Mouse (Mus musculus): ENCODE data around the gene Siah2. TPM values are rescaled to one million over a fixed set of nuclear protein-coding genes. Genes with fewer than 3 reads are reported as not detected.

Gene Siah2
- polyA plus RNA-seq, 2 experiments: 7.5 to 12.2 TPM

DNA sequence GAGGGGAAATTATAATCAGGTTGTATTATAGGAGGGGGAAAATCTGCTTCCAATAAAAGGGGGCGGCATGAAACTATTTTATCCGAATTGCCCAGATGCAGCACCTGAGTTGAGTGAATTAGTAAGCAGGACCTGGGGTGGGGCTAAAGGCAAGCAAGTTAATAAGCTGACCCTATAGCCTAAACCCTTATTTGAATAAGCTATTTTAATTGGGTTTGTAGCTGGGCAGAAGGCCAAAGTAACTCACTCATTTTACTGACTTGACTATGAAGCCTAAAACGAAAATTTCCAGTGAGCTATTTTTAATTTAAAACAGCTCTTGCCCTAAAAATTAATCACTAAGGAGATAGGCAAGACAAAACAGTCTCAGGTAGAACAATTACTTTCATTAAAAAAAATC is 2.5 kb downstream of the Siah2 start:
- no peak for ATAC-seq (ENCODE audit: low FRiP score, low read depth)
- DNase-seq (ENCODE audit: low spot score): peak; percentile 56
- Histone ChIP-seq H3K4me1 (ENCODE audit: control insufficient read depth, insufficient read depth, low read length) (peaks cover 27% of the 10 kb centered on the region), H3K9ac (ENCODE audit: low read depth, low read length, severe bottlenecking) (no peak overlapping the region), H3K9me3 (ENCODE audit: control insufficient read depth, low read length) (no peaks in the 10 kb centered on the region), H3K36me3 (ENCODE audit: control insufficient read depth, insufficient read depth, low read length) (no peaks in the 10 kb centered on the region), H3K4me3 (replicated peaks; ENCODE audit: low read length) (peak overlapping the region; percentile 82), H3K27me3 (ENCODE audit: control insufficient read depth, insufficient read depth, low read length) (0 out of 2 replicates have a peak, but pooled peaks cover 3% of the 10 kb centered on the region), H3K4me2 (replicated peaks; ENCODE audit: low read depth, low read length, severe bottlenecking) (peak overlapping the region; percentile 85), H3K27ac (replicated peaks; ENCODE audit: low read depth, low read length) (no peak overlapping the region)
- TF ChIP-seq POLR2A (IDR thresholded peaks at IDR 0.05; ENCODE audit: borderline replicate concordance, extremely low read depth, insufficient read depth, insufficient read length): no peak
- 22% methylated on average over 3 of the region's 3 CpGs for WGBS

DNA sequence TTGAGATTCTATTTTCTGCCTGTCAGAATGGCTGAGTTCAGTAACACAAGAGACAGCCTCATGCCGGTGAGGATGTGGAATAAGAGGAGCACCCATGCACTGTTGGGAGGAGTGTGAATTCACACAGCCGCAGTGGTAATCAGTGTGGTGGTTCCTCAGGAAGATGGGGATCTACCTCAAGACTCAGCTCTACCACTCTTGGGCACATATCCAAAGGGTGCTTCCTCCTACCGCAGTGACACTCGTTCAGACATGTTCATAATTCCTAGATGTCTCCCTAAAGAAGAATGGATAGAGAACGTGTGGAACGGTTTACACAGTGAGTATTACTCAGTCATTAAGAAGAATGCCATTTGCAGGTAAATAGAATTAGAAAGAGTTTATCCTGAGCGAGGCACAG is 3.1 kb downstream of the Siah2 start:
- no peaks in the 10 kb centered on the region for H3K36me3 ChIP-seq (ENCODE audit: control insufficient read depth, insufficient read depth, low read length)
- no peak for ATAC-seq (ENCODE audit: low FRiP score, low read depth)
- no peak for DNase-seq (ENCODE audit: low spot score)
- peak overlapping the region; percentile 85 for H3K4me2 ChIP-seq (replicated peaks; ENCODE audit: low read depth, low read length, severe bottlenecking)
- H3K9me3 ChIP-seq (ENCODE audit: control insufficient read depth, low read length): no peaks in the 10 kb centered on the region
- peaks cover 27% of the 10 kb centered on the region for H3K4me1 ChIP-seq (ENCODE audit: control insufficient read depth, insufficient read depth, low read length)
- no peak overlapping the region for H3K9ac ChIP-seq (ENCODE audit: low read depth, low read length, severe bottlenecking)
- H3K27me3 ChIP-seq (ENCODE audit: control insufficient read depth, insufficient read depth, low read length): 0 out of 2 replicates have a peak, but pooled peaks cover 3% of the 10 kb centered on the region
- peak overlapping the region; percentile 18; the same call in 1 of the 2 replicates for H3K4me3 ChIP-seq (replicated peaks; ENCODE audit: low read length)
- 68% methylated on average over 7 of the region's 7 CpGs for WGBS
- no peak for TF ChIP-seq POLR2A (IDR thresholded peaks at IDR 0.05; ENCODE audit: borderline replicate concordance, extremely low read depth, insufficient read depth, insufficient read length)
- no peak overlapping the region for H3K27ac ChIP-seq (replicated peaks; ENCODE audit: low read depth, low read length)

DNA sequence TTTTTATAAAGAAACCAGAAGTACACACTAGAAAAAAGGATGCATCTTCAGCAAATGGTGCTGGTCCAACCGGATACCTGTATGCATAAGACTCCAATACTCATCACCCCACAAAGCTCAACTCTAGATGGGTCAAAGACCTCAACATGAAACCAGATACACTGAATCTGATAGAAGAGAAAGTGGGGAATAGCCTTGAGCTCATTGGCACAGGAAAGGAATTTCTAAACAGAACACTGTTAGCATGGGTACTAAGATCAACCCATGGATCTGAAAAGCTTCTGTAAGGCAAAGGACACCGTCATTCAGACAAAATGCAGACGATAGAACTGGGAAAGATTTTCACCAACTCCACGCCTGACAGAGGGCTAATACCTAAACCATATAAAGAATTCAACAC is 3.6 kb downstream of the Siah2 start:
- 89% methylated on average over 4 of the region's 4 CpGs for WGBS
- H3K4me2 ChIP-seq (replicated peaks; ENCODE audit: low read depth, low read length, severe bottlenecking): no peak overlapping the region
- TF ChIP-seq POLR2A (IDR thresholded peaks at IDR 0.05; ENCODE audit: borderline replicate concordance, extremely low read depth, insufficient read depth, insufficient read length): no peak
- H3K36me3 ChIP-seq (ENCODE audit: control insufficient read depth, insufficient read depth, low read length): no peaks in the 10 kb centered on the region
- no peaks in the 10 kb centered on the region for H3K9me3 ChIP-seq (ENCODE audit: control insufficient read depth, low read length)
- H3K27me3 ChIP-seq (ENCODE audit: control insufficient read depth, insufficient read depth, low read length): 0 out of 2 replicates have a peak, but pooled peaks cover 3% of the 10 kb centered on the region
- no peak overlapping the region for H3K9ac ChIP-seq (ENCODE audit: low read depth, low read length, severe bottlenecking)
- ATAC-seq (ENCODE audit: low FRiP score, low read depth) (no peak), DNase-seq (ENCODE audit: low spot score) (no peak)
- peaks cover 27% of the 10 kb centered on the region for H3K4me1 ChIP-seq (ENCODE audit: control insufficient read depth, insufficient read depth, low read length)
- H3K27ac ChIP-seq (replicated peaks; ENCODE audit: low read depth, low read length): no peak overlapping the region
- no peak overlapping the region for H3K4me3 ChIP-seq (replicated peaks; ENCODE audit: low read length)

DNA sequence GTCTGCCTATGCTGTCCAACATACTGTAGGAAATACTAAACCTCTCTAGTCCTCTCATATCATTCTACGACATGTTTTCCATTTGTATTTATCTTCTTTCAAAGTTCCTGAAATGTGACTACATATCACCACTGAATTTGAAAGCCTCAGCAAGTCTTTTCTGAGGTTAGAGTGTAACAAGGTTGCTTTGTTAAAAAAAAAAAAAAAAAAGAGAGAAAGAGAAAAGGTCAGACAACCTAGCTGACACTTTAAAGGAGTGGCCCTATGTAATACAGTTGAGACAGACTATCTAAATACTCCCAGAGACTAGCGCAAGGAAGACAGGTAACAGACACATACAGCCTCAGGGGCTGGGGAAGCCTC is 5.3 kb downstream of the Siah2 start:
- ATAC-seq (ENCODE audit: low FRiP score, low read depth) (no peak), DNase-seq (ENCODE audit: low spot score) (no peak)
- TF ChIP-seq POLR2A (IDR thresholded peaks at IDR 0.05; ENCODE audit: borderline replicate concordance, extremely low read depth, insufficient read depth, insufficient read length): no peak
- H3K9ac ChIP-seq (ENCODE audit: low read depth, low read length, severe bottlenecking): no peak overlapping the region
- no peak overlapping the region for H3K4me2 ChIP-seq (replicated peaks; ENCODE audit: low read depth, low read length, severe bottlenecking)
- H3K36me3 ChIP-seq (ENCODE audit: control insufficient read depth, insufficient read depth, low read length): no peaks in the 10 kb centered on the region
- H3K4me1 ChIP-seq (ENCODE audit: control insufficient read depth, insufficient read depth, low read length): peaks cover 24% of the 10 kb centered on the region
- WGBS: 77% methylated on average over 2 of the region's 2 CpGs
- H3K4me3 ChIP-seq (replicated peaks; ENCODE audit: low read length): no peak overlapping the region
- no peak overlapping the region for H3K27ac ChIP-seq (replicated peaks; ENCODE audit: low read depth, low read length)
- no peaks in the 10 kb centered on the region for H3K9me3 ChIP-seq (ENCODE audit: control insufficient read depth, low read length)
- H3K27me3 ChIP-seq (ENCODE audit: control insufficient read depth, insufficient read depth, low read length): no peaks in the 10 kb centered on the region

DNA sequence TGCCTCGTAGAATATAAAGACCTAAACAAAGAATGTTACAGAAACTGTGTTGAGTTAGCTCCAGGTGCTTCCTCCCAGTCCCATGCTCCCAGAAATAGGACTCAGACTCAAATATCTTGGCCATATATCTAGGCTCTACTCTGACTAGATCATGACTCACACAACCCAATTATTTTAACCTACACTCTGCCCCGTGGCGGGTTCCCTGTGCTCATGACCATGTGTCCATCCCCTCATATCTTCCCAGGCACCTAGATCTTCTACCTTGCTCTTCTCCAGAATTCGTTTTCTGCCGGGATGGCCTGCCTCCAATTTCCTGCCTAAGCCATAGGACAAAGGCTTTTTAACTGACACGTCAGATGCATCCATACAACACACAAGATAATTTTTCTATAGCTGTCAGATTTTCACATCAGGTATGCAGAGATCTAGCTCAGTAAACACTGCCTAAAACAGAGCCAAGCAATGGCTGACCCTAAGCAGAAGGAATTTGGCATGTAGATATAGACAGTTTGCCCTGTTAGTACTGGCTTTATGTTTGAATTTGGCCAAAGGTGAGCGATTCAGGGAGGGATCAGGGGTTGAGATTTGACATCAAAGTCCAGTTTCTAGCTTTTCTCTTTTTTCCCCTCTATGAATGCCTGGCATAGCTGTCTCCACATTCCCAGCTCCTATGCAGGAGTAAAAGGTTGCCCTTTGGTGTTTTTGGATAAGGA is 5.8 kb downstream of the Siah2 start:
- TF ChIP-seq POLR2A (IDR thresholded peaks at IDR 0.05; ENCODE audit: borderline replicate concordance, extremely low read depth, insufficient read depth, insufficient read length): no peak
- no peak overlapping the region for H3K4me3 ChIP-seq (replicated peaks; ENCODE audit: low read length)
- H3K9ac ChIP-seq (ENCODE audit: low read depth, low read length, severe bottlenecking): no peak overlapping the region
- H3K27ac ChIP-seq (replicated peaks; ENCODE audit: low read depth, low read length): no peak overlapping the region
- 84% methylated on average over 7 of the region's 7 CpGs for WGBS
- H3K4me1 ChIP-seq (ENCODE audit: control insufficient read depth, insufficient read depth, low read length): peaks cover 25% of the 10 kb centered on the region
- ATAC-seq (ENCODE audit: low FRiP score, low read depth): no peak
- DNase-seq (ENCODE audit: low spot score): no peak
- H3K36me3 ChIP-seq (ENCODE audit: control insufficient read depth, insufficient read depth, low read length): no peaks in the 10 kb centered on the region
- no peaks in the 10 kb centered on the region for H3K27me3 ChIP-seq (ENCODE audit: control insufficient read depth, insufficient read depth, low read length)
- H3K9me3 ChIP-seq (ENCODE audit: control insufficient read depth, low read length): no peaks in the 10 kb centered on the region
- H3K4me2 ChIP-seq (replicated peaks; ENCODE audit: low read depth, low read length, severe bottlenecking): no peak overlapping the region
